Mouse (Mus musculus) kidney, adult 11 months (tissue): ENCODE measurements around the gene Lemd2.

Experiments
- DNase-seq: peaks from one replicate; pipeline ENCODE4 v3.0.0; 2022

Gene Lemd2

GRCm38 (mm10) chr17:27154256-27154655, 50.0 kb downstream of the Lemd2 start:
- no peak for DNase-seq

GRCm38 (mm10) chr17:27153773-27154193, 50.5 kb downstream of the Lemd2 start:
- DNase-seq: peak; percentile 36

- no peak for DNase-seq
These were observed 51.1 kb downstream of the Lemd2 start for GRCm38 (mm10) chr17:27152976-27153723.

- no peak for DNase-seq
These were observed 52.9 kb downstream of the Lemd2 start for GRCm38 (mm10) chr17:27151411-27151810.

- DNase-seq: peak; percentile 57
These were observed 53.4 kb downstream of the Lemd2 start for GRCm38 (mm10) chr17:27150871-27151270.

- DNase-seq: no peak
These were observed 57.8 kb downstream of the Lemd2 start for GRCm38 (mm10) chr17:27146323-27146923.

- DNase-seq: no peak
These were observed 60.1 kb downstream of the Lemd2 start for GRCm38 (mm10) chr17:27144152-27144551.

- DNase-seq: peak; percentile 57
These were observed 62.3 kb downstream of the Lemd2 start for GRCm38 (mm10) chr17:27141971-27142450.

- no peak for DNase-seq
These were observed 64.0 kb downstream of the Lemd2 start for GRCm38 (mm10) chr17:27140262-27140661.
